Mouse (Mus musculus) megakaryocyte, embryonic 14.5 days (primary cell): ENCODE measurements around the gene Phka1.

Source experiments
- FLI1 ChIP-seq: IDR thresholded peaks from 2 replicates; pipeline ENCODE4 v1.6.1; 2012; ENCODE audit warnings: low read length, inconsistent platforms, mixed read lengths
- GATA1 ChIP-seq: IDR thresholded peaks from 3 replicates; pipeline ENCODE4 v1.6.1; 2012; ENCODE audit warnings: mixed read lengths, low read length, inconsistent platforms, borderline replicate concordance

GRCm38 (mm10) chrX:102504644-102505481, 139.2 kb downstream of the Phka1 start, which contains the start of gene Hdac8:
- no peak for TF ChIP-seq FLI1
- TF ChIP-seq GATA1 = no peak
